Mouse (Mus musculus) MEL (cell line): ENCODE data around the gene Ostm1. TPM values are rescaled to one million over a fixed set of nuclear protein-coding genes. Genes with fewer than 3 reads are reported as not detected.

Experiments
- DNase-seq: peaks from one replicate; pipeline ENCODE4 v3.0.0; 2011; ENCODE audit warnings: low read depth, low spot score
- H3K27ac ChIP-seq: 2 replicates; pipeline ENCODE4 v1.5.1; 2012; ENCODE audit warnings: low read depth, mild to moderate bottlenecking, control low read depth, low read length, moderate library complexity; ENCODE audit not compliant: control insufficient read depth
- H3K27me3 ChIP-seq, 2 experiments: fragments of 150-350 bp in 1 of 2; sonication (generic) in 1 of 2; 2 replicates each; pipeline ENCODE4 v1.6.1; 2012; ENCODE audit warnings: low read length in 2 of 2, mild to moderate bottlenecking in 2 of 2, improper control_type of control experiment in 1 of 2, moderate library complexity in 1 of 2; ENCODE audit not compliant: insufficient read depth in 2 of 2, control insufficient read depth in 1 of 2
- H3K36me3 ChIP-seq, 2 experiments: 2 replicates each; pipeline ENCODE4 v1.6.1; 2012 to 2014; ENCODE audit warnings: low read length in 2 of 2, improper control_type of control experiment in 1 of 2, inconsistent platforms in 1 of 2, mild to moderate bottlenecking in 1 of 2; ENCODE audit not compliant: insufficient read depth in 2 of 2, control insufficient read depth in 1 of 2
- H3K4me1 ChIP-seq, 2 experiments: fragments of 150-350 bp in 1 of 2; sonication (generic) in 1 of 2; 2 replicates each; pipeline ENCODE4 v1.6.1; 2012; ENCODE audit warnings: low read length in 2 of 2, improper control_type of control experiment in 1 of 2, mild to moderate bottlenecking in 1 of 2; ENCODE audit not compliant: insufficient read depth in 2 of 2, control insufficient read depth in 1 of 2
- H3K4me3 ChIP-seq, 2 experiments: fragments of 150-350 bp in 1 of 2; sonication (generic) in 1 of 2; 2 replicates each; pipeline ENCODE4 v1.5.1; 2012; ENCODE audit warnings: low read depth in 2 of 2, low read length in 2 of 2, mild to moderate bottlenecking in 2 of 2, moderate library complexity in 2 of 2, control low read depth in 1 of 2, improper control_type of control experiment in 1 of 2; ENCODE audit not compliant: control insufficient read depth in 1 of 2, insufficient read depth in 1 of 2
- H3K79me2 ChIP-seq: 2 replicates; pipeline ENCODE4 v1.6.1; 2012; ENCODE audit warnings: mild to moderate bottlenecking, low read length, moderate library complexity; ENCODE audit not compliant: control insufficient read depth, poor library complexity, insufficient read depth
- H3K9ac ChIP-seq: 2 replicates; pipeline ENCODE4 v1.6.1; 2012; ENCODE audit warnings: low read depth, mild to moderate bottlenecking, control low read depth, low read length, moderate library complexity; ENCODE audit not compliant: control insufficient read depth, poor library complexity, severe bottlenecking
- H3K9me3 ChIP-seq: fragments of 150-350 bp; sonication (generic); replicated peaks from 2 replicates; pipeline ENCODE4 v1.6.1; 2012; ENCODE audit warnings: mild to moderate bottlenecking, low read length, improper control_type of control experiment, moderate library complexity; ENCODE audit not compliant: insufficient read depth
- BHLHE40 ChIP-seq: IDR thresholded peaks from 2 replicates; pipeline ENCODE4 v1.6.1; 2012; ENCODE audit warnings: low read depth, mild to moderate bottlenecking, inconsistent platforms, low read length, improper control_type of control experiment, borderline replicate concordance
- CHD2 ChIP-seq: IDR thresholded peaks from 2 replicates; pipeline ENCODE4 v1.6.1; 2011; ENCODE audit warnings: low read length, improper control_type of control experiment
- EP300 ChIP-seq, 2 experiments: IDR thresholded peaks; 2 replicates each; pipeline ENCODE4 v1.6.1; 2011; ENCODE audit warnings: improper control_type of control experiment in 2 of 2, low read length in 2 of 2, low read depth in 1 of 2, mild to moderate bottlenecking in 1 of 2
- GABPA ChIP-seq: IDR thresholded peaks from 2 replicates; pipeline ENCODE4 v1.6.1; 2012; ENCODE audit warnings: low read depth, mild to moderate bottlenecking, inconsistent platforms, low read length, improper control_type of control experiment, moderate library complexity
- HCFC1 ChIP-seq: IDR thresholded peaks from 2 replicates; pipeline ENCODE4 v1.6.1; 2012; ENCODE audit warnings: low read depth, mild to moderate bottlenecking, inconsistent platforms, low read length, improper control_type of control experiment, moderate library complexity
- JUND ChIP-seq: IDR thresholded peaks from 2 replicates; pipeline ENCODE4 v1.6.1; 2011; ENCODE audit warnings: low read depth, mild to moderate bottlenecking, improper control_type of control experiment, low read length
- KAT2A ChIP-seq: conservative IDR thresholded peaks from 2 replicates; pipeline ENCODE4 v1.6.1; 2012; ENCODE audit warnings: low read depth, low read length, improper control_type of control experiment, inconsistent platforms
- MEF2A ChIP-seq: IDR thresholded peaks from 2 replicates; pipeline ENCODE4 v1.6.1; 2014; ENCODE audit warnings: low read depth, mild to moderate bottlenecking, inconsistent platforms, low read length, improper control_type of control experiment; ENCODE audit not compliant: poor library complexity, insufficient replicate concordance, severe bottlenecking; ENCODE audit errors: extremely low read depth
- MXI1 ChIP-seq: IDR thresholded peaks from 2 replicates; pipeline ENCODE4 v1.6.1; 2011; ENCODE audit warnings: mild to moderate bottlenecking, low read depth, low read length, improper control_type of control experiment
- MYB ChIP-seq: IDR thresholded peaks from 2 replicates; pipeline ENCODE4 v1.6.1; 2011; ENCODE audit warnings: mild to moderate bottlenecking, low read depth, low read length, improper control_type of control experiment
- POLR2AphosphoS2 ChIP-seq: IDR thresholded peaks from 2 replicates; pipeline ENCODE4 v1.6.1; 2011; ENCODE audit warnings: low read length, improper control_type of control experiment
- POLR2AphosphoS5 ChIP-seq: IDR thresholded peaks from 2 replicates; pipeline ENCODE4 v1.6.1; 2012; ENCODE audit warnings: low read depth, borderline replicate concordance, mild to moderate bottlenecking, inconsistent platforms, low read length, moderate library complexity, mixed read lengths
- RCOR1 ChIP-seq: IDR thresholded peaks from 2 replicates; pipeline ENCODE4 v1.6.1; 2012; ENCODE audit warnings: low read depth, mild to moderate bottlenecking, inconsistent platforms, low read length, improper control_type of control experiment
- SIN3A ChIP-seq: IDR thresholded peaks from 2 replicates; pipeline ENCODE4 v1.6.1; 2012; ENCODE audit warnings: low read length, improper control_type of control experiment, inconsistent platforms
- SMC3 ChIP-seq: IDR thresholded peaks from 2 replicates; pipeline ENCODE4 v1.6.1; 2011; ENCODE audit warnings: low read depth, low read length, improper control_type of control experiment
- TAL1 ChIP-seq: IDR thresholded peaks from 2 replicates; pipeline ENCODE4 v1.6.1; 2012; ENCODE audit warnings: mild to moderate bottlenecking, inconsistent platforms, low read length, moderate library complexity, mixed read lengths
- TBP ChIP-seq: IDR thresholded peaks from 2 replicates; pipeline ENCODE4 v1.8.0; 2011; ENCODE audit warnings: low read depth, low read length, improper control_type of control experiment
- UBTF ChIP-seq: IDR thresholded peaks from 2 replicates; pipeline ENCODE4 v1.6.1; 2012; ENCODE audit warnings: low read depth, mild to moderate bottlenecking, inconsistent platforms, low read length, improper control_type of control experiment, moderate library complexity, borderline replicate concordance; ENCODE audit not compliant: insufficient read depth
- USF2 ChIP-seq, 2 experiments: IDR thresholded peaks; 2 replicates each; pipeline ENCODE4 v1.6.1; 2011 to 2012; ENCODE audit warnings: improper control_type of control experiment in 2 of 2, low read length in 2 of 2, borderline replicate concordance in 1 of 2, inconsistent platforms in 1 of 2, low read depth in 1 of 2, mild to moderate bottlenecking in 1 of 2; ENCODE audit not compliant: insufficient read depth in 1 of 2
- ZKSCAN1 ChIP-seq: IDR thresholded peaks from 2 replicates; pipeline ENCODE4 v1.6.1; 2012; ENCODE audit warnings: low read depth, mild to moderate bottlenecking, inconsistent platforms, low read length, improper control_type of control experiment, moderate library complexity
- polyA plus RNA-seq, 2 experiments: library from polyadenylated mRNA; stranded (reverse) in 1 of 2; unstranded in 1 of 2; fragments of >175 nt in 1 of 2; fragments of >200 nt in 1 of 2; gene quantifications; 2 replicates each; pipeline versions ENCODE4 v1.2.1 to v1.2.4; 2012; ENCODE audit warnings: low replicate concordance in 2 of 2, low read depth in 1 of 2; ENCODE audit not compliant: insufficient read length in 2 of 2, insufficient read depth in 1 of 2, missing spikeins in 1 of 2
- total RNA-seq: library from RNA; depleted of rRNA; stranded (reverse); fragments of 300-350 nt; gene quantifications from 2 replicates; pipeline ENCODE4 v1.2.3, GENCODE M21; 2012

Ostm1 gene
- total and polyA plus RNA-seq, 3 experiments = 13.9 to 17.5 TPM; not detected in 1

GRCm38 (mm10) chr10:42631754-42632452, 48.3 kb downstream of the Ostm1 start:
- Histone ChIP-seq H3K36me3 (no peaks in the 10 kb centered on the region), H3K9ac (no peak overlapping the region), H3K9me3 (no peaks in the 10 kb centered on the region), H3K4me3 (no peak overlapping the region), H3K27me3 (no peaks in the 10 kb centered on the region; a peak in 1 of 4 replicates)
- TF ChIP-seq JUND = no peak
- no peak for TF ChIP-seq GABPA
- no peak for TF ChIP-seq EP300 (IDR thresholded peaks at IDR 0.05; ENCODE audit: low read depth in 1 of 2, low read length in 2 of 2)
- TF ChIP-seq, all 39 proteins: peak for 0
- DNase-seq = no peak
- Histone ChIP-seq H3K27ac (no peak overlapping the region), H3K79me2 (no peaks in the 10 kb centered on the region), H3K4me1 (peaks cover 0 to 2% of the 10 kb centered on the region in 2 experiments; a peak in 1 of 4 replicates)

GRCm38 (mm10) chr10:42632453-42633360, 49.1 kb downstream of the Ostm1 start:
- Histone ChIP-seq H3K4me1 (peaks cover 0 to 2% of the 10 kb centered on the region in 2 experiments; a peak in 1 of 4 replicates), H3K9me3 (no peaks in the 10 kb centered on the region), H3K27me3 (no peaks in the 10 kb centered on the region; a peak in 1 of 4 replicates), H3K79me2 (no peaks in the 10 kb centered on the region), H3K9ac (no peak overlapping the region), H3K4me3 (no peak overlapping the region), H3K36me3 (no peaks in the 10 kb centered on the region), H3K27ac (no peak overlapping the region)
- DNase-seq = no peak
- no peak for TF ChIP-seq MXI1
- no peak for TF ChIP-seq SIN3A
- TF ChIP-seq JUND = no peak
- TF ChIP-seq KAT2A = no peak
- no peak for TF ChIP-seq HCFC1
- TF ChIP-seq TBP = no peak
- no peak for TF ChIP-seq TAL1
- no peak for TF ChIP-seq RCOR1

DNA sequence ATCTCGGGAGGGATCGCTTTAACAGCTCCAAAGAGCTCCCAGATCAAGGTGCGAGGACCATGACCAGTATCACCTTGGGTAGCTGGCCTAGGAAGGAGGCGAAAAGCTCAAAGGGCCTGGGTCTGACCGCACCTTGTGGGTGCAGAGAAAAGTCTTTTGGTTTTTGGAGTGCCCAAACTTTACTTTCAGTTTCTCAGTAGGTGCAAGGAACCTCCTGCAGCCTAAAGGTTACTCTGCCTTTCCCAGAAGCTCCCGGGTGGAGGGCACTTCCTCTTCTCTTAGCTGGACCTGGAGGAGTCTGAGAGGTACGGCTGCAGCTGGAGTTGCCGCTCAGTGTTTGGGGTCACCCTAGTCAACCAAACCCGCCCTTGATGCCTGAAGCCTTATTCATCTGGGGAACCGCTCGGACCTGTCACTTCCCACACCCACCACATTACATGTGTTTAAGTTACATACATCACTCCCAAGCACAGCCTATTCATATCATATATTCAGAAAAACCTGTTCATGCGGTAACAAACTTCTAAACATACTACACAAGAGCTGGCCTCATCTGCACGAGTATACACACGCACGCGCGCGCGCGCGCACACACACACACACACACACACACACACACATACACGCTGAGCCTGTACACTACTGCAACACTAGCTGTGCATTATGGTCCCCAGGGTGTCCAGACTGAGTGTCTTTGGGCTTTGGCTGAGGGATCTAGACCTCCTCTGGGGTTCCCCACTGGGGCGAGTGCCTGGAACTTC, 49.9 kb downstream of the Ostm1 start:
- H3K79me2 ChIP-seq = no peaks in the 10 kb centered on the region
- no peak for TF ChIP-seq SMC3
- no peak for TF ChIP-seq TBP
- TF ChIP-seq GABPA = no peak
- TF ChIP-seq ZKSCAN1 = no peak
- no peak for TF ChIP-seq POLR2AphosphoS2
- no peak for TF ChIP-seq CHD2
- no peak for TF ChIP-seq BHLHE40
- no peak for TF ChIP-seq UBTF
- no peak for TF ChIP-seq MYB
- TF ChIP-seq MEF2A = no peak
- TF ChIP-seq USF2 (IDR thresholded peaks at IDR 0.05; ENCODE audit: borderline replicate concordance in 1 of 2, insufficient read depth in 1 of 2, low read depth in 1 of 2, low read length in 2 of 2) = no peak
- TF ChIP-seq POLR2AphosphoS5 = no peak
- TF ChIP-seq TAL1 = no peak
- H3K36me3 ChIP-seq = no peaks in the 10 kb centered on the region
- H3K27me3 ChIP-seq = no peaks in the 10 kb centered on the region; a peak in 1 of 4 replicates
- no peak overlapping the region for H3K9ac ChIP-seq
- no peaks in the 10 kb centered on the region for H3K9me3 ChIP-seq
- DNase-seq = no peak
- H3K4me3 ChIP-seq = no peak overlapping the region
- H3K27ac ChIP-seq = no peak overlapping the region
- H3K4me1 ChIP-seq = peaks cover 0 to 2% of the 10 kb centered on the region in 2 experiments; a peak in 1 of 4 replicates
